Mouse (Mus musculus): Measurements from ENCODE around the gene Olfr331. TPM values are rescaled to one million over a fixed set of nuclear protein-coding genes. Genes with fewer than 3 reads are reported as not detected.

Olfr331 gene
- polyA plus RNA-seq, 1 experiment from 2014 or later, result not detected

Other genes with a start within 250 kb of the Olfr331 start
- not detected in 2 replicates for gene 4930438A08Rik, start 227.8 kb downstream of the Olfr331 start, polyA plus RNA-seq (2016; fragmentation: Nextera tagmentation; extraction: Ambion mirVana)
- 18.5 and 19.2 TPM in 2 replicates for gene Zfp692, start 195.5 kb downstream of the Olfr331 start, polyA plus RNA-seq (2016; fragmentation: Nextera tagmentation; extraction: Ambion mirVana)
- gene Zfp672, start 172.2 kb downstream of the Olfr331 start, polyA plus RNA-seq (2016; fragmentation: Nextera tagmentation; extraction: Ambion mirVana), result 30.4 and 31.6 TPM in 2 replicates
- gene Sh3bp5l, start 171.8 kb downstream of the Olfr331 start, polyA plus RNA-seq (2016; fragmentation: Nextera tagmentation; extraction: Ambion mirVana), result 30.0 and 30.8 TPM in 2 replicates
- gene Lypd8, start 123.5 kb downstream of the Olfr331 start, polyA plus RNA-seq (2016; fragmentation: Nextera tagmentation; extraction: Ambion mirVana), result not detected in 2 replicates
- not detected in 2 replicates for gene 1810065E05Rik, start 81.5 kb downstream of the Olfr331 start, polyA plus RNA-seq (2016; fragmentation: Nextera tagmentation; extraction: Ambion mirVana)
- not detected in 2 replicates for gene Gm12253, start 70.0 kb downstream of the Olfr331 start, polyA plus RNA-seq (2016; fragmentation: Nextera tagmentation; extraction: Ambion mirVana)
- gene Lypd9, start 49.6 kb downstream of the Olfr331 start, polyA plus RNA-seq (2016; fragmentation: Nextera tagmentation; extraction: Ambion mirVana), result not detected in 2 replicates
- not detected in 2 replicates for gene Olfr30, start 40.3 kb downstream of the Olfr331 start, polyA plus RNA-seq (2016; fragmentation: Nextera tagmentation; extraction: Ambion mirVana)
- not detected in 2 replicates for gene Olfr332, start 10.0 kb downstream of the Olfr331 start, polyA plus RNA-seq (2016; fragmentation: Nextera tagmentation; extraction: Ambion mirVana)
- gene Olfr330, start 32.3 kb upstream of the Olfr331 start, polyA plus RNA-seq (2016; fragmentation: Nextera tagmentation; extraction: Ambion mirVana), result not detected in 2 replicates
- not detected in 2 replicates for gene Olfr329-ps, start 43.9 kb upstream of the Olfr331 start, polyA plus RNA-seq (2016; fragmentation: Nextera tagmentation; extraction: Ambion mirVana)
- 0.08 TPM in 1 of 2 replicates, not detected in the other for gene Olfr328, start 53.1 kb upstream of the Olfr331 start, polyA plus RNA-seq (2016; fragmentation: Nextera tagmentation; extraction: Ambion mirVana)
- not detected in 2 replicates for gene Olfr224, start 68.0 kb upstream of the Olfr331 start, polyA plus RNA-seq (2016; fragmentation: Nextera tagmentation; extraction: Ambion mirVana)
- not detected in 2 replicates for gene Olfr325, start 75.2 kb upstream of the Olfr331 start, polyA plus RNA-seq (2016; fragmentation: Nextera tagmentation; extraction: Ambion mirVana)
- not detected in 2 replicates for gene Olfr324, start 92.5 kb upstream of the Olfr331 start, polyA plus RNA-seq (2016; fragmentation: Nextera tagmentation; extraction: Ambion mirVana)
- gene 2210407C18Rik, start 113.5 kb upstream of the Olfr331 start, polyA plus RNA-seq (2016; fragmentation: Nextera tagmentation; extraction: Ambion mirVana), result not detected in 2 replicates
- gene Olfr323, start 127.9 kb upstream of the Olfr331 start, polyA plus RNA-seq (2016; fragmentation: Nextera tagmentation; extraction: Ambion mirVana), result not detected in 2 replicates
- 1.1 and 1.2 TPM in 2 replicates for gene Trim58, start 137.9 kb upstream of the Olfr331 start, polyA plus RNA-seq (2016; fragmentation: Nextera tagmentation; extraction: Ambion mirVana)
- gene Olfr322, start 156.2 kb upstream of the Olfr331 start, polyA plus RNA-seq (2016; fragmentation: Nextera tagmentation; extraction: Ambion mirVana), result not detected in 2 replicates
- not detected in 2 replicates for gene Olfr320, start 178.5 kb upstream of the Olfr331 start, polyA plus RNA-seq (2016; fragmentation: Nextera tagmentation; extraction: Ambion mirVana)
- gene Olfr319, start 196.6 kb upstream of the Olfr331 start, polyA plus RNA-seq (2016; fragmentation: Nextera tagmentation; extraction: Ambion mirVana), result not detected in 2 replicates
- gene Olfr318, start 221.4 kb upstream of the Olfr331 start, polyA plus RNA-seq (2016; fragmentation: Nextera tagmentation; extraction: Ambion mirVana), result not detected in 2 replicates
- gene Olfr317, start 236.6 kb upstream of the Olfr331 start, polyA plus RNA-seq (2016; fragmentation: Nextera tagmentation; extraction: Ambion mirVana), result not detected in 2 replicates